Mouse (Mus musculus) kidney, adult 2 months (tissue): Measurements from ENCODE around the gene Dnah2. TPM values are rescaled to one million over a fixed set of nuclear protein-coding genes. Genes with fewer than 3 reads are reported as not detected.

Source experiments
- DNase-seq: peaks from one replicate; pipeline ENCODE4 v3.0.0; 2021
- H3K27ac ChIP-seq: fragments of 200-500 bp; 2 replicates; pipeline ENCODE4 v1.5.1; 2012; ENCODE audit warnings: low read depth, low read length, control low read depth, inconsistent platforms; ENCODE audit not compliant: insufficient read depth
- H3K27me3 ChIP-seq: fragments of 200-500 bp; replicated peaks from 2 replicates; pipeline ENCODE4 v1.6.1; 2012; ENCODE audit warnings: mild to moderate bottlenecking, moderate library complexity, low read length, inconsistent platforms; ENCODE audit not compliant: control insufficient read depth, insufficient read depth
- H3K36me3 ChIP-seq: fragments of 200-500 bp; 2 replicates; pipeline ENCODE4 v1.6.1; 2012; ENCODE audit warnings: mild to moderate bottlenecking, moderate library complexity, low read length, inconsistent platforms; ENCODE audit not compliant: control insufficient read depth, insufficient read depth
- H3K4me1 ChIP-seq: fragments of 200-500 bp; 2 replicates; pipeline ENCODE4 v1.6.1; 2011; ENCODE audit warnings: low read length; ENCODE audit not compliant: control insufficient read depth, insufficient read depth
- H3K4me3 ChIP-seq: fragments of 200-500 bp; 2 replicates; pipeline ENCODE4 v1.5.1; 2011; ENCODE audit warnings: mild to moderate bottlenecking, low read depth, low read length, control low read depth; ENCODE audit not compliant: insufficient read depth
- CTCF ChIP-seq: fragments of 200-500 bp; conservative IDR thresholded peaks from 2 replicates; pipeline ENCODE4 v1.5.1; 2011; ENCODE audit warnings: low read depth, mild to moderate bottlenecking, control low read depth, low read length, moderate library complexity, mixed read lengths; ENCODE audit not compliant: insufficient read depth, insufficient read length
- POLR2A ChIP-seq: fragments of 200-500 bp; IDR thresholded peaks from one replicate; pipeline ENCODE4 v1.6.1; 2011; ENCODE audit warnings: low read depth, low read length, control low read depth
- WGBS: fragments of 180-500 bp; shearing (Covaris S2); methylation state at CpG from one replicate; pipeline ENCODE4 v1.1.7; 2018; 5-methylcytosine and 5-hydroxymethylcytosine counted together
- polyA plus RNA-seq: library from polyadenylated mRNA; depleted of rRNA; stranded (reverse); fragments of >200 nt; gene quantifications from 2 replicates; pipeline ENCODE4 v1.2.3, GENCODE M21; 2012

Dnah2 gene
- polyA plus RNA-seq, 1 experiment, result 0.50 TPM

GRCm38 (mm10) chr11:69418481-69419442 is 130.1 kb downstream of the Dnah2 start:
- Histone ChIP-seq H3K27me3 (no peaks in the 10 kb centered on the region), H3K36me3 (no peaks in the 10 kb centered on the region), H3K4me1 (peaks cover 16% of the 10 kb centered on the region), H3K4me3 (peak overlapping the region; percentile 70), H3K27ac (peak overlapping the region; percentile 98)
- TF ChIP-seq CTCF, result 0 out of 2 replicates have a peak, but pooled peaks have one; percentile 17
- peak; percentile 32 for TF ChIP-seq POLR2A
- peak; percentile 98 for DNase-seq
- WGBS, result under 1% methylated on average over 45 of the region's 45 CpGs

- TF ChIP-seq CTCF, result no peak
- TF ChIP-seq POLR2A, result peak; percentile 87
- Histone ChIP-seq H3K4me3 (peak overlapping the region; percentile 67), H3K27ac (peak overlapping the region; percentile 98), H3K36me3 (no peaks in the 10 kb centered on the region), H3K27me3 (no peaks in the 10 kb centered on the region), H3K4me1 (peaks cover 26% of the 10 kb centered on the region)
- WGBS, result under 1% methylated on average over 39 of the region's 39 CpGs
- DNase-seq, result peak; percentile 99
Observed at GRCm38 (mm10) chr11:69417449-69418384, 131.2 kb downstream of the Dnah2 start.

GRCm38 (mm10) chr11:69416921-69417448 is 131.9 kb downstream of the Dnah2 start:
- Histone ChIP-seq H3K27me3 (no peaks in the 10 kb centered on the region), H3K4me1 (peaks cover 31% of the 10 kb centered on the region), H3K27ac (peak overlapping the region; percentile 86), H3K4me3 (peak overlapping the region; percentile 67), H3K36me3 (no peaks in the 10 kb centered on the region)
- 12% methylated on average over 8 of the region's 8 CpGs for WGBS
- no peak for TF ChIP-seq CTCF
- no peak for TF ChIP-seq POLR2A
- no peak for DNase-seq

- no peaks in the 10 kb centered on the region for H3K36me3 ChIP-seq
- no peak for DNase-seq
- no peak overlapping the region for H3K4me3 ChIP-seq
- WGBS, result 4% methylated on average over 4 of the region's 4 CpGs
- no peaks in the 10 kb centered on the region for H3K27me3 ChIP-seq
- TF ChIP-seq POLR2A (no peak), CTCF (no peak)
- peaks cover 34% of the 10 kb centered on the region for H3K4me1 ChIP-seq
- peak overlapping the region; percentile 86; the same call in 1 of the 2 replicates for H3K27ac ChIP-seq
Observed at GRCm38 (mm10) chr11:69416509-69416908, 132.4 kb downstream of the Dnah2 start.

- WGBS, result 3% methylated on average over 14 of the region's 25 CpGs
- no peaks in the 10 kb centered on the region for H3K27me3 ChIP-seq
- peak; percentile 71 for DNase-seq
- peaks cover 34% of the 10 kb centered on the region for H3K4me1 ChIP-seq
- TF ChIP-seq CTCF, result no peak
- TF ChIP-seq POLR2A, result no peak
- H3K36me3 ChIP-seq, result no peaks in the 10 kb centered on the region
- H3K4me3 ChIP-seq, result peak overlapping the region; percentile 64
- H3K27ac ChIP-seq, result peak overlapping the region; percentile 82
Observed at GRCm38 (mm10) chr11:69415668-69416451, 133.1 kb downstream of the Dnah2 start.

GRCm38 (mm10) chr11:69415327-69415667 is 133.6 kb downstream of the Dnah2 start:
- 2% methylated on average over 3 of the region's 3 CpGs for WGBS
- peak; percentile 83 for DNase-seq
- peaks cover 34% of the 10 kb centered on the region for H3K4me1 ChIP-seq

More at GRCm38 (mm10) chr11:69415327-69415667, 133.6 kb downstream of the Dnah2 start:
- no peaks in the 10 kb centered on the region for H3K27me3 ChIP-seq
- peak; percentile 34 for TF ChIP-seq CTCF
- TF ChIP-seq POLR2A, result no peak
- H3K4me3 ChIP-seq, result peak overlapping the region; percentile 64
- H3K27ac ChIP-seq, result peak overlapping the region; percentile 82
- no peaks in the 10 kb centered on the region for H3K36me3 ChIP-seq
